Mouse (Mus musculus): ENCODE data around the gene Fam198b. TPM values are rescaled to one million over a fixed set of nuclear protein-coding genes. Genes with fewer than 3 reads are reported as not detected.

Gene Fam198b
- total RNA-seq, 4 experiments from 2014 or later = 3.9 to 8.0 (median 6.7) TPM

GRCm38 (mm10) chr3:79980714-79981113 is 96.4 kb downstream of the Fam198b start:
- DNase-seq (ENCODE audit: low spot score in 2 of 2) = no peak

- no peak for DNase-seq (ENCODE audit: low spot score in 2 of 2)
Measured at GRCm38 (mm10) chr3:79983961-79984419, 99.7 kb downstream of the Fam198b start.

GRCm38 (mm10) chr3:79984542-79984941 is 100.2 kb downstream of the Fam198b start:
- DNase-seq (ENCODE audit: low spot score in 2 of 2) = no peak

GRCm38 (mm10) chr3:79989250-79989649 is 104.9 kb downstream of the Fam198b start:
- DNase-seq (ENCODE audit: low spot score in 2 of 2) = no peak

- DNase-seq (ENCODE audit: low spot score in 2 of 2) = no peak
Measured at GRCm38 (mm10) chr3:79989911-79990310, 105.6 kb downstream of the Fam198b start.

- no peak for DNase-seq (ENCODE audit: low spot score in 2 of 2)
Measured at GRCm38 (mm10) chr3:79990480-79990879, 106.1 kb downstream of the Fam198b start.

GRCm38 (mm10) chr3:79994029-79994539 is 109.8 kb downstream of the Fam198b start:
- DNase-seq (ENCODE audit: low spot score in 2 of 2) = no peak

- DNase-seq (ENCODE audit: low spot score in 2 of 2) = no peak
Measured at GRCm38 (mm10) chr3:79995726-79996125, 111.4 kb downstream of the Fam198b start.

Other genes with a start within 250 kb of the Fam198b start
- under 1 TPM in 1 of 4 experiments, not detected in 3; 0.08 TPM for gene Rxfp1, start 146.7 kb upstream of the Fam198b start, total RNA-seq (2022)
- 1 to 10 TPM in 3 of 4 experiments, under 1 TPM in 1; 0.97 to 1.8 (median 1.4) TPM for gene Tmem144, start 31.8 kb upstream of the Fam198b start, total RNA-seq (2022)